Mouse (Mus musculus): ENCODE measurements around the gene Zfhx3.

Gene Zfhx3

GRCm38 (mm10) chr8:108537686-108538551, 595.5 kb downstream of the Zfhx3 start:
- in situ Hi-C loops (cut with MboI), result no loop called here

- in situ Hi-C loops (cut with MboI), result no loop called here
Measured at GRCm38 (mm10) chr8:108538929-108539555, 596.6 kb downstream of the Zfhx3 start.

DNA sequence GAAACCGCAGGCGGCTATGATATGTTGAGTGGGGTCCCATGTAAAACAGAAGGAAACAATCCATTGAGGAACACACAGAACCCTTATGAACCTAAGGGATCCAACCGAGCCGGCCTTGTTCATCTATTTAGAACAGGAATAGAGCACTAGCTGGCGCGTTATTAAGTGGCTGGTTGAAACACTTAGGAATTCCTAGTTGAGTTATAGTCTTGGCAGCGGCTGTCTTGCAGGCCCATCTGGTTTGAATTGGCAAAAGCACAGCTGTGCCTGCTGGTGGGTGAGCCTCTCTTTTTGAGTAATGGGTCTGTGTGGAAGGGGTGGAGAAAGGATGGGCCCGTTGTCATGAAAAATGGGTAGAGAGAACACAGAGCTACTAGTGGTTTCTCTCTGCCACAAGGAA, 610.1 kb downstream of the Zfhx3 start:
- in situ Hi-C loops (cut with MboI), result no loop called here

- in situ Hi-C loops (cut with MboI), result no loop called here
Measured at GRCm38 (mm10) chr8:108553808-108554577, 611.5 kb downstream of the Zfhx3 start.

GRCm38 (mm10) chr8:108554578-108555245, 612.3 kb downstream of the Zfhx3 start:
- in situ Hi-C loops (cut with MboI), result no loop called here

GRCm38 (mm10) chr8:108563420-108563819, 621.0 kb downstream of the Zfhx3 start:
- in situ Hi-C loops (cut with MboI), result no loop called here

GRCm38 (mm10) chr8:108563934-108564564, 621.6 kb downstream of the Zfhx3 start:
- in situ Hi-C loops (cut with MboI), result no loop called here

DNA sequence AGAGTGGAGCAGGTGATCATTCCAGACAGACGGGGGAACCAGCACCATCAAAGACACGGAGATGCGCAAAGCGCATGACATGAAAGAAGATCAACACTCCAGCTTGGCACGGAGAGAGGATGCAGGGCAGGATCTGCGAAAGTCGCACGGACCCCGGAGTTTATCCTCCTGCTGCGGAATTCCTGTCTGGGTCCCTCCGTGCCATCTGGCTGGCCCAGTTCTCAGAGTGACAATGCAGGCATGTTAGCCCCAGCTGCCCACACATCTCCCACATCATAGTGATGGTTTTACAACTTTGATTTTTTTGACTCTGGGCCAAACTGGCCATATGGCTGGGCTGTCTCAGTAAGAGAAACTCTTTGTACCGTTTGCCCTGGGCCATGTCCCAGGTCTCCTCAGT, 623.6 kb downstream of the Zfhx3 start:
- in situ Hi-C loops (cut with MboI), result no loop called here

DNA sequence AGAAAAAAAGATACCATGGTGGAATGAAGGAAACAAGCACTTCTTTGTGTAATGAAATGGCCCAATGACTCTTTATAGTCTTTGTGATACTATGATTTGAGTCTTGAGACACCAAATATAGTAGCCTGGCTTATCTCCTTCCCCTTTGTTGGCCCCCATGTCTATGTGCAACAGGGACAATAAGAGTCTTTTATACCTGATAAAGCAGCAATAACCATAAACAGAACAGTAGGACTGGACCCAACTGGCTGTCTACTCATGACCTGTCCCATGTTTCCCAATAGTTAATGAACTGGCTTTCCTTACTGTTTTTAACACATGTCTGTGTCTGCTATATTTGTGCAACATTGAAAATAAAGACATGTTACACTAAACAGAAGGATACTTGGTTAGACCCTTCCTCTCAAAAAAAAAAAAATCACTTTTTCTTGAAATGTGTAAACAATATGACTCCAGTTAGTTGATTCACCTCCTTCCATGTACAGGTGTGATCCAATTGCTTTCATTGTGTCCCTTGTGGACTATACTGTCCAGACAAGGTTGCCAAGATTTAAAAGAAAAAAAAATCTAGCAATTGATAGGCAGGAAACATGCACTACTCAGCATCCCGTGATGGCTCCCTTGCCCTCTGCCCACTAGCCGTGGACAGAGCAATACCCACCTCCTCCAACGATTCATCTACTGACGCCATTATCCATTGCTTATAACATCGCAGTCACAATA, 631.0 kb downstream of the Zfhx3 start:
- in situ Hi-C loops (cut with MboI), result no loop called here

DNA sequence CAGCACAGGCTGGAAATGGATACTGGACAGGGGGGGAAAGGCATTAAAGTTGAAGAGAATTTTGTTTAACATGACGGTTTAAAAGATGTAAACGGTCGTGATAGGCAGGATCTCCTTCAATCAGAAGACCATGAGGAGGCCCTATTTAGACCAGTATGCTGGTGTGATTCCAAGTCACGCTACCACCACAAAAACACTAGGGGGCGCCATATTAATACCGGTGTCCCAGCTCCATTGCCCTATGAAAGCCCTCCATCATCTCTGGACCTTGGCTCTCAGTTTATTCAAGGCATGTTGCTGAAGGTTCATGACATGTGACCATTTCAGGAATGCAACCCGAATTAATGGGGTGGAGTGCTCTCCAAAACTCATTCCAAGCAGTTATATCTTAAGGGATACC, 631.7 kb downstream of the Zfhx3 start:
- in situ Hi-C loops (cut with MboI), result no loop called here

GRCm38 (mm10) chr8:108577571-108577970, 635.1 kb downstream of the Zfhx3 start:
- in situ Hi-C loops (cut with MboI), result no loop called here

DNA sequence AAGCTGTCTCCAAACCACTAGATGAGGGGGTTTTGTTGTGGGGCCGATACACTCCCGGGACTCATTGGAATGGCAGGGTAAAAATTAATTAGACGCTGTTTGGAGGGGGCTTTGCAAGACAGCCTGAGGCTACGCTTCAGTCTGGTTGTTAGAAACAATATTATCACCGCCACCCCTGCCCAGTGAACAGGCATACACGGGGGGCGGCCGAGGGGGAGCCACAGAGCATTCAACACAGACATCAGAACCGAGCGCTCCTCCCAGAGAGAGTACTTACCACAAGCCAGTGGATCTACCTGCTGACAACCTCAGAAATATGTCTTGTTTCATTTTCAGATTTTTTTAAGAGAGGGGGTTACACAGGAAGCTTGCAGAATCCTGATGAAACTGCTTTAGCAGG, 635.9 kb downstream of the Zfhx3 start:
- in situ Hi-C loops (cut with MboI), result no loop called here

GRCm38 (mm10) chr8:108579808-108580207, 637.4 kb downstream of the Zfhx3 start:
- in situ Hi-C loops (cut with MboI), result no loop called here

- in situ Hi-C loops (cut with MboI), result no loop called here
Measured at GRCm38 (mm10) chr8:108580364-108580763, 637.9 kb downstream of the Zfhx3 start.

DNA sequence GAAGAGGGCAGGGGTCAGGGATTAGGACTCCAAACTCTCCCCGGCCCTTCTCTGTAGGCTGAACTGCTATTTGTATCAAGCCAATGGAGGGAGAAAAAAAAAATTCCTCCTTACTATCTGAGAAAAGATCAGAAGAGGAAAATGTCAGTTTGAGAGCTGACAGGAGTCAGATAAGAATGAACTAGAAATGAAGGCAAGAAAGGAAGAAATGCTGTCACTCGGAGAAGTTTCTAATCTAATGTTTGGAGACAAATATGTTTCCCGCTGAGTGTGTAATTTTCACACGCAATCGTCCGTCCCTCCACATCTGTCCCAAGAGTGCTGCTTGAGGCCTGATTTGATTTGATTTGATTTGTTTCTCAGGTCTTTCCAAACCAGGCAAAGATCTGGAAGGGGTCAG, 639.1 kb downstream of the Zfhx3 start:
- in situ Hi-C loops (cut with MboI), result no loop called here

DNA sequence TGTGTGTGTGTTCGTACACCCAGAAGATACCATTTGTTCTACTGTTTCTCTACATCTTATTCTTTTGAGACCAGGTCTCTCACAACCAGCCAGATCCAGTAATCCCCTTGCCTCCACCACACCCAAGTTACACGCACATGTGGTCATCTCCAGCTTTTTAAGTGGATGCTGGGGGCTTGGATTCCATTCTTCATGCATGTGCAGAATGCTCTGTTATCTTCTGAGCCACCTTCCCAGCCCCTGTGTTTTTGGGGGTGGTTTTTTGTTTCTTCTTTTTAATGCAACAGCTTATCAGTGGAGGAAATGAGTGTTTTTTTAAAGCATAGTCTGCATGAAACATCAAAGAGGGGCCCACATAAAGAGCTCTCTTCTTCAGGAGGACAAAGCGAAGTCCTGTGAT, 639.8 kb downstream of the Zfhx3 start:
- in situ Hi-C loops (cut with MboI), result no loop called here

- in situ Hi-C loops (cut with MboI), result no loop called here
Measured at GRCm38 (mm10) chr8:108583261-108583660, 640.8 kb downstream of the Zfhx3 start.

DNA sequence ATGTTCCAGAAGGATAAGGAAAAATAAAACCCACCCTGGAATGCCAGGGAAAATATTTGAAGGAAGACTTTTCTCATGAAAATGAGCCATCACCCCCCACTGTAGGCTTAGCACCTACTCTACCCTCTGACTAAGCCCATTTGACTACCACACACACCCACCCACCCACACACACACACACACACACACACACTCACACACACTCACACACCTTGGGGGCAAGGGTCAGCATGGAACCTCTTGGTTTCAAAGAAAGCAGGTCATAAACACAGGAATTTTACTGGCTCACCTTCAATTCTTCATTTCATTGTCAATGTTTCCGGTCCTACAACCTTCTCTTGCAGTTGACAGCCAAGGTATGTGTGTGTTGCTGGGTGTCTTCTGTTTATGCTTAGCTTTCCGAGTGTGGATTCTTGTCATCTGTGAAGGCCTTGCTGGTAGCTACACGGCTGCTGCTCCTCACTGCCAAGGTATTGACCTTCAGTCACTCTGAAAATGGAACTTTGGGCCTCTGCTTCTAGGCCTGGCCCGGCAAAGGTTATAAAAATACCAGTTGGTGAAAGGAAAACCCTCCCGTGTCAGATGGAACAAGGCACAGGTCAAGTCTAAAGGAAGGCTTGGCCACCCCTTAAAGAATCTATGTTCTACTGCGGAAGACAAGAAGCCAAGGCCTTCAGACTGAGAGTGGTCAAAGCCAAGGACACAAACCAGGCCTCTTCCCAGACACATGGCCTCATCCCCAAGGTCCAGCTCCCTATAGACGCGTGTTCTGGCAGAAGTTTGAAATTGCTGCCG, 641.6 kb downstream of the Zfhx3 start:
- in situ Hi-C loops (cut with MboI), result no loop called here

GRCm38 (mm10) chr8:108584662-108584978, 642.2 kb downstream of the Zfhx3 start:
- in situ Hi-C loops (cut with MboI), result no loop called here

DNA sequence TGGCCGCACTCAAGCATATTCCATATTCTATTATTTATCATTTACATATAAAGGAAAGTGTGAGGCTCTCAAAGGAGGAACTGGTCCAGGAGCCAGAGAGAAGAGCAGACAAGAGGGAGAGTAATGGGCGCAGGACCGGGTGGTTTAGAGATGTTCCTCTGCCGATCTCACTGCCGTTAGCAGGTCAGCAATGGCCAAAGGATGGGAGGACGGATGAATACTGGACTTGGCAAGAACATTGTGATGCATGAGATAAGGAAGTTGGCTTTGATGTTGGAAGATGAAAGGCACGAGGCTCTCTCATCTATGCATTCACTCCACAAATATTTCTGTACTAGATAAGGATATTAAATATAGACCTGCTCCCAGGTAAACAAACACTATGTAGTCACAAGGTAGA, 648.6 kb downstream of the Zfhx3 start:
- in situ Hi-C loops (cut with MboI), result no loop called here
